In genomic region chr1:86187856-86188255, GRCm38 (mm10) we compare ENCODE assay signal across 29 mouse cellular contexts. TPM values are rescaled to one million over a fixed set of nuclear protein-coding genes. Genes with fewer than 3 reads are reported as not detected.
A peak's percentile ranks its signal among the peaks of the same experiment; 100 is the strongest.
DNase-seq lines count a peak whose midpoint lies in the region; ATAC-seq and TF ChIP-seq lines count a peak whose summit lies in the region.
"Had no signal": no experiment of that assay in that cellular context is flagged by ENCODE, and none has a peak within 500 bp of the region (broad histone marks: within the 10 kb centered on the region; RNA-seq: fewer than 3 reads in every experiment).

No protein-coding gene starts in this region.

- H3K27me3 ChIP-seq in kidney, embryonic 15.5 days, result no peaks in the 10 kb centered on the region
- no peaks in the 10 kb centered on the region for H3K27me3 ChIP-seq in stomach, embryonic 16.5 days (ENCODE audit: control insufficient read depth, insufficient read depth, low read length)
- no peaks in the 10 kb centered on the region for H3K27me3 ChIP-seq in stomach, postnatal 0 days (ENCODE audit: control insufficient read depth, insufficient read depth, low read length)
- H3K27me3 ChIP-seq: forebrain, embryonic 13.5 days; heart, embryonic 13.5 days had no signal

- H3K36me3 ChIP-seq in kidney, embryonic 15.5 days, result peaks cover 13% of the 10 kb centered on the region
- H3K36me3 ChIP-seq in stomach, embryonic 16.5 days (ENCODE audit: control insufficient read depth, insufficient read depth, low read length), result no peaks in the 10 kb centered on the region
- no peaks in the 10 kb centered on the region for H3K36me3 ChIP-seq in stomach, postnatal 0 days (ENCODE audit: control insufficient read depth, insufficient read depth, low read length)
- H3K36me3 ChIP-seq in ES-E14 (ENCODE audit: control insufficient read depth, insufficient read depth, low read length, poor library complexity, severe bottlenecking), result peaks cover 4% of the 10 kb centered on the region; the same call in 1 of the 2 replicates

- no peak for TF ChIP-seq EP300 in stomach, postnatal 0 days (optimal IDR thresholded peaks at IDR 0.05)

- no peak overlapping the region for H3K9ac ChIP-seq in kidney, embryonic 15.5 days
- no peak overlapping the region for H3K9ac ChIP-seq in stomach, embryonic 16.5 days (ENCODE audit: low read length)
- no peak overlapping the region for H3K9ac ChIP-seq in stomach, postnatal 0 days (ENCODE audit: low read length)
- no peak overlapping the region for H3K9ac ChIP-seq in ES-E14 (ENCODE audit: insufficient read depth, low read depth, low read length, poor library complexity, severe bottlenecking)
- H3K9ac ChIP-seq: forebrain, embryonic 13.5 days; heart, embryonic 13.5 days; hindbrain, embryonic 14.5 days had no signal

- TF ChIP-seq CTCF in stomach, postnatal 0 days (IDR thresholded peaks at IDR 0.05; ENCODE audit: low read depth), result no peak

- no peak overlapping the region for H3K4me3 ChIP-seq in kidney, embryonic 15.5 days (replicated peaks)
- H3K4me3 ChIP-seq in stomach, embryonic 16.5 days (replicated peaks; ENCODE audit: low read length), result no peak overlapping the region
- no peak overlapping the region for H3K4me3 ChIP-seq in stomach, postnatal 0 days (ENCODE audit: low read depth, low read length)
- no peak overlapping the region for H3K4me3 ChIP-seq in ES-E14 (ENCODE audit: insufficient read depth in 1 of 2, low read depth in 1 of 2, low read length in 2 of 2, poor library complexity in 1 of 2, severe bottlenecking in 1 of 2)
- H3K4me3 ChIP-seq: forebrain, embryonic 10.5 days; forebrain, embryonic 13.5 days; heart, adult 2 months; heart, embryonic 10.5 days; heart, embryonic 13.5 days had no signal

- no peak for DNase-seq in kidney, postnatal 4 days
- DNase-seq in stomach, postnatal 0 days (ENCODE audit: low spot score), result no peak
- DNase-seq in ES-E14 (ENCODE audit: low read depth, low spot score), result no peak
- no peak for DNase-seq in spleen, postnatal 14 days (ENCODE audit: low spot score in 2 of 2)
- DNase-seq: adrenal gland, adult 8-10 months; adrenal gland, postnatal 25 days; B cell, adult 2 months; cerebellum, adult 11-12 months; cerebellum, adult 8-10 months; cerebellum, postnatal 10 days; cerebellum, postnatal 36 days; gastrocnemius, postnatal 10 days; gastrocnemius, postnatal 36 days; heart, adult 2 months; heart, postnatal 14 days; heart, postnatal 4 days had no signal

- in situ Hi-C loops in ES-E14 (cut with MboI; ENCODE audit: low sequenced_read_pairs in 2 of 2, unreplicated experiment in 2 of 2), result loop anchor here (5.0 to 10.0 kb wide), 2 partner anchors 147 to 149 kb away; no protein-coding TSS in a partner anchor

- H3K9me3 ChIP-seq in kidney, embryonic 15.5 days (replicated peaks), result no peaks in the 10 kb centered on the region
- no peaks in the 10 kb centered on the region for H3K9me3 ChIP-seq in stomach, embryonic 16.5 days (replicated peaks; ENCODE audit: control insufficient read depth, low read length)
- H3K9me3 ChIP-seq in stomach, postnatal 0 days (ENCODE audit: control insufficient read depth, low read length), result no peaks in the 10 kb centered on the region
- no peaks in the 10 kb centered on the region for H3K9me3 ChIP-seq in ES-E14 (ENCODE audit: control insufficient read depth, insufficient read depth, low read depth, low read length)
- H3K9me3 ChIP-seq: forebrain, embryonic 10.5 days; forebrain, embryonic 13.5 days; heart, embryonic 10.5 days; heart, embryonic 13.5 days had no signal

- no peak for ATAC-seq in kidney, embryonic 15.5 days (replicated peaks; ENCODE audit: low FRiP score)
- ATAC-seq in stomach, embryonic 16.5 days (ENCODE audit: insufficient read depth, low FRiP score), result no peak
- ATAC-seq in stomach, postnatal 0 days (ENCODE audit: low FRiP score, low TSS enrichment), result no peak
- ATAC-seq in activated CD4-positive, CD25-positive, alpha-beta regulatory T cell, adult 4 months, result no peak
- ATAC-seq: forebrain, embryonic 13.5 days; forebrain, embryonic 16.5 days; hindbrain, postnatal 0 days; inflammation-experienced regulatory T-cells, adult 6 months had no signal

- H3K4me2 ChIP-seq in kidney, embryonic 15.5 days, result no peak overlapping the region
- no peak overlapping the region for H3K4me2 ChIP-seq in stomach, embryonic 16.5 days (ENCODE audit: low read depth, low read length)
- H3K4me2 ChIP-seq in stomach, postnatal 0 days (replicated peaks; ENCODE audit: low read depth), result no peak overlapping the region
- H3K4me2 ChIP-seq: forebrain, embryonic 13.5 days; heart, embryonic 13.5 days; hindbrain, embryonic 14.5 days had no signal

- peaks cover 11% of the 10 kb centered on the region; the same call in 1 of the 2 replicates for H3K4me1 ChIP-seq in kidney, embryonic 15.5 days
- no peaks in the 10 kb centered on the region for H3K4me1 ChIP-seq in stomach, embryonic 16.5 days (ENCODE audit: control insufficient read depth, insufficient read depth, low read length)
- H3K4me1 ChIP-seq in stomach, postnatal 0 days (replicated peaks; ENCODE audit: control insufficient read depth, insufficient read depth), result no peaks in the 10 kb centered on the region
- peaks cover 19 to 24% of the 10 kb centered on the region in 2 experiments for H3K4me1 ChIP-seq in ES-E14 (ENCODE audit: control insufficient read depth in 2 of 2, insufficient read depth in 2 of 2, low read length in 2 of 2, poor library complexity in 1 of 2)
- H3K4me1 ChIP-seq: forebrain, embryonic 10.5 days; forebrain, embryonic 13.5 days had no signal

- peak overlapping the region; percentile 56 for H3K27ac ChIP-seq in kidney, embryonic 15.5 days
- H3K27ac ChIP-seq in stomach, embryonic 16.5 days (ENCODE audit: low read length), result peak overlapping the region; percentile 46; the same call in 1 of the 2 replicates
- H3K27ac ChIP-seq in stomach, postnatal 0 days (replicated peaks), result no peak overlapping the region
- H3K27ac ChIP-seq in ES-E14 (ENCODE audit: insufficient read depth, low read depth, low read length, poor library complexity, severe bottlenecking), result peak overlapping the region; percentile 81; the same call in 1 of the 2 replicates
- H3K27ac ChIP-seq: forebrain, embryonic 10.5 days; forebrain, embryonic 13.5 days; heart, adult 2 months; heart, embryonic 10.5 days; heart, embryonic 13.5 days; hindbrain, embryonic 14.5 days; hindbrain, postnatal 0 days had no signal

- WGBS in kidney, embryonic 15.5 days, result 61% methylated on average over 2 of the region's 2 CpGs
- WGBS in stomach, embryonic 16.5 days, result 68% methylated on average over 2 of the region's 2 CpGs
- 65% methylated on average over 2 of the region's 2 CpGs for WGBS in stomach, postnatal 0 days

TF ChIP-seq in ES-E14, 5 proteins besides CTCF, POLR2A, EP300 and RAD21:
- no peak for TF ChIP-seq CHD2 (IDR thresholded peaks at IDR 0.05; ENCODE audit: low read depth, low read length)
- TF ChIP-seq HCFC1 (IDR thresholded peaks at IDR 0.05; ENCODE audit: borderline replicate concordance, insufficient read depth, low read length), result no peak
- no peak for TF ChIP-seq ZC3H11A (IDR thresholded peaks at IDR 0.05; ENCODE audit: borderline replicate concordance, low read depth, low read length)
- TF ChIP-seq ZNF384 (IDR thresholded peaks at IDR 0.05; ENCODE audit: low read depth, low read length), result no peak
- no peak for TF ChIP-seq MAFK (IDR thresholded peaks at IDR 0.05; ENCODE audit: insufficient read depth, low read depth, low read length)

RNA-seq across cellular contexts. Expression of gene Armc9, which starts 33.3 kb away (rescaled TPM):
- 25.3 and 29.9 TPM in 2 replicates for polyA plus RNA-seq in kidney, embryonic 15.5 days (2015; fragmentation: Nextera tagmentation; extraction: Ambion mirVana)
- polyA plus RNA-seq in stomach, embryonic 16.5 days (2015; fragmentation: Nextera tagmentation; extraction: Ambion mirVana), result 17.1 and 19.1 TPM in 2 replicates
- polyA plus RNA-seq in stomach, postnatal 0 days (2015; fragmentation: Nextera tagmentation; extraction: Ambion mirVana), result 7.3 and 7.9 TPM in 2 replicates
- total RNA-seq in ES-E14 (2012; rRNA removed), result 12.6 TPM in 2 replicates
- 1 to 10 TPM; 3.8 to 7.7 TPM for polyA plus RNA-seq in activated CD4-positive, CD25-positive, alpha-beta regulatory T cell, adult 4 months (2017; shearing (Covaris generic))

RNA-seq across cellular contexts. Expression of gene Gm21972, which starts 54.4 kb away (rescaled TPM):
- polyA plus RNA-seq in kidney, embryonic 15.5 days (2015; fragmentation: Nextera tagmentation; extraction: Ambion mirVana), result not detected in 2 replicates
- not detected in 2 replicates for polyA plus RNA-seq in stomach, embryonic 16.5 days (2015; fragmentation: Nextera tagmentation; extraction: Ambion mirVana)
- polyA plus RNA-seq in stomach, postnatal 0 days (2015; fragmentation: Nextera tagmentation; extraction: Ambion mirVana), result 0.31 TPM in 1 of 2 replicates, not detected in the other
- not detected in 2 replicates for total RNA-seq in ES-E14 (2012; rRNA removed)
- not detected for polyA plus RNA-seq in activated CD4-positive, CD25-positive, alpha-beta regulatory T cell, adult 4 months (2017; shearing (Covaris generic))
- polyA plus RNA-seq: forebrain, embryonic 16.5 days; heart, adult 2 months; heart, embryonic 13.5 days; heart, embryonic 16.5 days; hindbrain, embryonic 11.5 days; inflammation-experienced regulatory T-cells, adult 6 months had no signal
